Mouse (Mus musculus) erythroblast, embryonic 14.5 days (primary cell): Measurements from ENCODE around the gene Arhgef39. TPM values are rescaled to one million over a fixed set of nuclear protein-coding genes. Genes with fewer than 3 reads are reported as not detected.

ENCODE experiments used
- H3K27me3 ChIP-seq: 2 replicates; pipeline ENCODE4 v1.6.1; 2012; ENCODE audit warnings: inconsistent platforms; ENCODE audit not compliant: control insufficient read depth
- H3K36me3 ChIP-seq: 2 replicates; pipeline ENCODE4 v1.6.1; 2012; ENCODE audit warnings: mild to moderate bottlenecking, inconsistent platforms; ENCODE audit not compliant: control insufficient read depth
- H3K4me1 ChIP-seq: 2 replicates; pipeline ENCODE4 v1.6.1; 2012; ENCODE audit warnings: inconsistent platforms; ENCODE audit not compliant: control insufficient read depth
- H3K4me3 ChIP-seq: replicated peaks from 2 replicates; pipeline ENCODE3; 2012; ENCODE audit warnings: moderate library complexity, mild to moderate bottlenecking, inconsistent platforms
- H3K9me3 ChIP-seq: 2 replicates; pipeline ENCODE4 v1.6.1; 2012; ENCODE audit warnings: low read length, inconsistent platforms, mixed read lengths; ENCODE audit not compliant: control insufficient read depth
- GATA1 ChIP-seq: IDR thresholded peaks from 2 replicates; pipeline ENCODE4 v1.6.1; 2012; ENCODE audit warnings: low read length, inconsistent platforms, mixed read lengths
- TAL1 ChIP-seq: IDR thresholded peaks from 3 replicates; pipeline ENCODE4 v1.6.1; 2012; ENCODE audit warnings: low read length, inconsistent platforms, mixed read lengths
- polyA plus RNA-seq: library from polyadenylated mRNA; stranded (reverse); fragments of >175 nt; gene quantifications from 2 replicates; pipeline ENCODE4 v1.2.3, GENCODE M21; 2012

Arhgef39 gene
- polyA plus RNA-seq, 1 experiment: 10.5 TPM

GRCm38 (mm10) chr4:43530081-43530501, 30.6 kb upstream of the Arhgef39 start:
- Histone ChIP-seq H3K4me3 (no peak overlapping the region), H3K4me1 (peaks cover 14% of the 10 kb centered on the region), H3K9me3 (no peaks in the 10 kb centered on the region; the same call in 1 of the 2 replicates), H3K36me3 (peaks cover 53% of the 10 kb centered on the region), H3K27me3 (peaks cover 28% of the 10 kb centered on the region)
- TF ChIP-seq GATA1 (no peak), TAL1 (no peak)

GRCm38 (mm10) chr4:43528487-43528886, 29.0 kb upstream of the Arhgef39 start:
- TF ChIP-seq TAL1 (no peak), GATA1 (no peak)
- Histone ChIP-seq H3K9me3 (no peaks in the 10 kb centered on the region; the same call in 1 of the 2 replicates), H3K36me3 (peaks cover 37% of the 10 kb centered on the region), H3K27me3 (peaks cover 44% of the 10 kb centered on the region), H3K4me3 (no peak overlapping the region), H3K4me1 (peaks cover 20% of the 10 kb centered on the region)

GRCm38 (mm10) chr4:43527880-43528279, 28.4 kb upstream of the Arhgef39 start:
- peaks cover 6% of the 10 kb centered on the region; the same call in 1 of the 2 replicates for H3K9me3 ChIP-seq
- peaks cover 50% of the 10 kb centered on the region for H3K27me3 ChIP-seq
- H3K36me3 ChIP-seq: peaks cover 31% of the 10 kb centered on the region
- H3K4me1 ChIP-seq: peaks cover 24% of the 10 kb centered on the region
- TF ChIP-seq TAL1: no peak
- TF ChIP-seq GATA1: no peak
- no peak overlapping the region for H3K4me3 ChIP-seq

GRCm38 (mm10) chr4:43519956-43520355, 20.5 kb upstream of the Arhgef39 start:
- Histone ChIP-seq H3K9me3 (peaks cover 6% of the 10 kb centered on the region; the same call in 1 of the 2 replicates), H3K4me3 (no peak overlapping the region), H3K27me3 (peaks cover 68% of the 10 kb centered on the region), H3K4me1 (peaks cover 14% of the 10 kb centered on the region), H3K36me3 (no peaks in the 10 kb centered on the region)
- TF ChIP-seq GATA1 (no peak), TAL1 (no peak)

- peaks cover 6% of the 10 kb centered on the region; the same call in 1 of the 2 replicates for H3K9me3 ChIP-seq
- peaks cover 14% of the 10 kb centered on the region for H3K4me1 ChIP-seq
- H3K36me3 ChIP-seq: no peaks in the 10 kb centered on the region
- TF ChIP-seq GATA1 (no peak), TAL1 (no peak)
- H3K4me3 ChIP-seq: no peak overlapping the region
- H3K27me3 ChIP-seq: peaks cover 64% of the 10 kb centered on the region
Measured at GRCm38 (mm10) chr4:43519551-43519950, 20.1 kb upstream of the Arhgef39 start.

GRCm38 (mm10) chr4:43515764-43516708, 16.5 kb upstream of the Arhgef39 start:
- Histone ChIP-seq H3K9me3 (no peaks in the 10 kb centered on the region), H3K27me3 (peaks cover 31% of the 10 kb centered on the region), H3K4me1 (peaks cover 4% of the 10 kb centered on the region), H3K36me3 (no peaks in the 10 kb centered on the region), H3K4me3 (no peak overlapping the region)
- TF ChIP-seq GATA1 (no peak), TAL1 (no peak)

GRCm38 (mm10) chr4:43513791-43514190, 14.3 kb upstream of the Arhgef39 start:
- no peaks in the 10 kb centered on the region for H3K36me3 ChIP-seq
- no peak overlapping the region for H3K4me3 ChIP-seq
- H3K4me1 ChIP-seq: peaks cover 9% of the 10 kb centered on the region
- peaks cover 15% of the 10 kb centered on the region for H3K27me3 ChIP-seq
- TF ChIP-seq GATA1 (no peak), TAL1 (no peak)
- H3K9me3 ChIP-seq: no peaks in the 10 kb centered on the region

GRCm38 (mm10) chr4:43513300-43513699, 13.8 kb upstream of the Arhgef39 start:
- peaks cover 18% of the 10 kb centered on the region for H3K27me3 ChIP-seq
- H3K36me3 ChIP-seq: no peaks in the 10 kb centered on the region
- H3K4me3 ChIP-seq: no peak overlapping the region
- H3K4me1 ChIP-seq: peaks cover 13% of the 10 kb centered on the region
- no peaks in the 10 kb centered on the region for H3K9me3 ChIP-seq
- TF ChIP-seq GATA1 (no peak), TAL1 (no peak)

- TF ChIP-seq GATA1: no peak
- no peak for TF ChIP-seq TAL1
- no peak overlapping the region for H3K4me3 ChIP-seq
- H3K9me3 ChIP-seq: no peaks in the 10 kb centered on the region
- peaks cover 19% of the 10 kb centered on the region for H3K4me1 ChIP-seq
- H3K36me3 ChIP-seq: no peaks in the 10 kb centered on the region
- peaks cover 18% of the 10 kb centered on the region for H3K27me3 ChIP-seq
Measured at GRCm38 (mm10) chr4:43512653-43513052, 13.2 kb upstream of the Arhgef39 start.
